Mouse (Mus musculus): ENCODE results near the gene Sytl1. TPM values are rescaled to one million over a fixed set of nuclear protein-coding genes. Genes with fewer than 3 reads are reported as not detected.

The Sytl1 gene
- polyA plus RNA-seq (2017; shearing (Covaris generic)): 10 to 100 TPM; 30.8 to 56.2 TPM

DNA sequence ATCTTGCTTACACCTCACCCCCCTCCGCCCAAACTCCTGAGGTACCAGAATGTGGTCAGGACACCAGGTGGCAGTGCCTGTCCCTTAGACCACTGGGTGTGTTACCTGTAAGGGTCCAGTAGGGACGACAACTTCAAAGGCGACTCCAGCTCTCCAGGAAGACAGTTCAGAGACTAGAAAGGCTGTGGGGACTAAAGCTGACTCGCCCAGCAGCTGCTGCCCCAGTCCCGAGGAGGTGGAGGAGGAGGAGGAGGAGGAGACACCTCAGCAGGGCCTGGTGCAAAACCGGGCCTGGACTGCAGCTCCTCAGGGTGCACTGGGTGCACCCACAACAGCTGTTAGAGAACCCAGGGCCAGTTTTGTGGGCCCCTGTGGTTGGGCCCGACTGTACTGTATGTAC lies at the start of gene Sytl1:
TSS of gene Sytl1 (minus strand) at position 232 of the 400 bp plus-strand sequence.

DNA sequence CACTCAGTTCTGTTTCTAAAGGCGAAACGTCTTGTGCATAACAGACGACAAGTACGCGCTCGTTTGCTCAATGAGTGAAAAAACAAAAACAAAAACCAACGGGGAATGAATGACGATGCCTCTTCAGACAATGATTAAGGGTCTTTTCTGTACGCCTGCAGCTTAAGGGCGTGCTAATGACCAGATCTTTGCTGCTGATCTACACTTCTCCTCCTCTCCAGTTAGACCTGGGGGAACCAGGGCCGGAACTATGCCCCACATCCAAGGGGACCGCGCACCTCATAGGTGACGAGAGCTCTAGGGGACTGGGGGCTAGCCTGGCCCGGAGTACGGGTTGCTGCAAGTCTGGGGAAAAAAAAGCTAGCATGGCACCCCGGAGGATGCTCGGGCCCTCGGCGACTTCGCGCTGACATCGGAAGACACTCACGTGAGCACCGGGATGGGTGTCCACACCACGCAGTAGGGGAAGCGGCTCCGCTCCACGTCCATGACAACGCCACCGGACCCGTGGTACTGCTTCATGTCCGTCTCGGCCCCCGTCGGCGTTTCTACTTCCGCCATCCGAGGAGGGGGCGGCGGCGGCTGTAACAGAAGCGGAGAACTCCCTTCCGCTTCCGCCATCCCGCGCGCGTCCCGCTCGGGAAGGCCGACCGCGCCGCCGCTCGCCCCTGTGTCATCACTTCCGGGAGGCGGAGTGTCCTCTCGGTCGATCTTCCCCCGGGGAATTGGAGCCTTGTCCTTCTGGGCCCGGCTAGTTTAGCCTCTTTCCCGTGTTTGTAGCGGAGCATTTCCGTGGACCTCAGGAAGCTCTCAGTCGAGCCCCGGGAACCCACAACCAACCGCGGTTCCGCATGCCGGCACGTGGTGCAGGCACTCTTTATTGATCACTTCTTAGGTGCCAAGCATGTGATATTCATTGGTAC lies 14.5 kb upstream of the Sytl1 start, which contains the start of gene Tmem222:
TSS of gene Tmem222 (minus strand) at position 689 of the 923 bp plus-strand sequence.

DNA sequence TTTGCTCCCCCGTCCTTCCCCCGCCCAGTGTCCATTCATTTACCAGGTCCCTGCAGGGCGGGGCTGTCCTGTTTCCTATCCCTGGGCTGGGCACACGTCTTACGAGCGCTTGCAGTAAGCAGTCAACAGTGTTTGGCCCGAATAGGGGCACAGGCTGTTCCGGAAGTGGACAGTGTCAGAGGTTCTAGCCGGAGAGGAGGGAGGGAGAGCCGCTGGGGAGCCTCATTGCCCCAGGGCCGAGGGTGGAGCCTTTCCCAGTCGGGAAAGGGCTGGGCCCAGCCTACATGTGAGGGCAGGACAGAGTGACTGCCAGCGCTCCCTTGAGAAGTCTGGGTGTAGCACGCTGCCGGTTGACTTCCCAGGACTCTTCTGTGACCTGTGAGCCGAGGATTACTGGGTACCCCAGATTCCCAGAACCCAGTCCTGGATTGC lies 22.4 kb downstream of the Sytl1 start, which contains the start of gene Map3k6:
TSS of gene Map3k6 (plus strand) at position 329 of the 432 bp plus-strand sequence.

DNA sequence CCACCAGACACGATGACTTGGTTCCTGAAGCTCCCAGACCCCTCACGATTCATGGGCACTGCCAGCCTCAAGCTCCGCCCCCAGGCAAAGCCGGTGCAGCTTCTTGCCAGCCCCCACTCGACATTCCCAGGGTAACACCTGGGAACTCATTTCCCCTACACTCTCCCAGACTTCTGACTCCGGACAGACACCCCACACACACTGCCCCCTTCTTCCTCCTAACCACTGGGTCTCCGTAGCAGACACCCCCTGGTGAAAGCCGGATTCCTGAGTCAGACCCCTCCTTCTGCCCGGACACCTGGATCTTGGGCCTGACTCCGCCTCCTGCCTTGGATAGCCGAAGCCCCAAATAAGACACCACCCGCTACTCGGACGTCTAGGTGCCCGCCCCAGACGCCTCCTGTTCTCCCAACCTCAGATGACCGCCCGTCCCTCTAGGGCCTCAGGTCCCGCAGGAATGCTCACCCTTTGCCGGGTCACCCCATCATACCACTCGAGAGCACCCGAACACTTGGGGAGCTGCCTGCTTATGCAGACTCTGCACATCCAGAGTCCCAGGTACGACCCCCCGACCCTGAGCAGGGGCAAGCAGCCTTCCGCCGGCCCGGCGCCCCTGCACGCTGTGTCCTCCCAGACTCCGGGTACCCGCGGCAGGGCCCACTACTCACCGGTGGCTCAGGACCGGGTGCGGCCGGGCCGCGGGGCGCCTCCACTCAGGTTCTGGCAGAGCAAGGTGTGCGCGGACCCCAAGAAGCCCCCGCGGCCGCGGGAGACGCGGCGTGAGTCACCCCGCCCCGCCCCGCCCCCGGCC lies 51.0 kb downstream of the Sytl1 start, which contains the start of the genes Cd164l2 and Gpr3:
TSS of gene Cd164l2 (plus strand) at position 381 of the 811 bp plus-strand sequence.
TSS of gene Gpr3 (minus strand) at position 786 of the 811 bp plus-strand sequence.

Other genes with a start within 250 kb of the Sytl1 start
- gene Wasf2, start 132.6 kb downstream of the Sytl1 start, polyA plus RNA-seq (2017; shearing (Covaris generic)): 10 to 100 TPM; 67.6 to 68.6 TPM
- 1 to 10 TPM in 1 of 2 experiments, under 1 TPM in 1; 0.58 to 2.4 TPM for gene Cd164l2, start 51.0 kb downstream of the Sytl1 start, polyA plus RNA-seq (2017; shearing (Covaris generic))
- gene Gpr3, start 50.6 kb downstream of the Sytl1 start, polyA plus RNA-seq (2017; shearing (Covaris generic)): under 1 TPM in 1 of 2 experiments, not detected in 1; 0.56 TPM
- under 1 TPM; 0.35 to 0.91 TPM for gene Map3k6, start 22.3 kb downstream of the Sytl1 start, polyA plus RNA-seq (2017; shearing (Covaris generic))
- 10 to 100 TPM; 68.1 to 70.9 TPM for gene Tmem222, start 14.7 kb upstream of the Sytl1 start, polyA plus RNA-seq (2017; shearing (Covaris generic))
- gene Wdtc1, start 90.4 kb upstream of the Sytl1 start, polyA plus RNA-seq (2017; shearing (Covaris generic)): 1 to 10 TPM; 4.8 to 7.6 TPM
- 10 to 100 TPM; 25.3 to 31.0 TPM for gene Slc9a1, start 106.6 kb upstream of the Sytl1 start, polyA plus RNA-seq (2017; shearing (Covaris generic))
- gene Tent5b, start 217.0 kb upstream of the Sytl1 start, polyA plus RNA-seq (2017; shearing (Covaris generic)): under 1 TPM in 1 of 2 experiments, not detected in 1; 0.13 TPM
- gene Trnp1, start 235.4 kb upstream of the Sytl1 start, polyA plus RNA-seq (2017; shearing (Covaris generic)): under 1 TPM; 0.24 to 0.99 TPM

Measured in inflammation-experienced regulatory T-cells (primary cell).